In the genomic region with DNA sequence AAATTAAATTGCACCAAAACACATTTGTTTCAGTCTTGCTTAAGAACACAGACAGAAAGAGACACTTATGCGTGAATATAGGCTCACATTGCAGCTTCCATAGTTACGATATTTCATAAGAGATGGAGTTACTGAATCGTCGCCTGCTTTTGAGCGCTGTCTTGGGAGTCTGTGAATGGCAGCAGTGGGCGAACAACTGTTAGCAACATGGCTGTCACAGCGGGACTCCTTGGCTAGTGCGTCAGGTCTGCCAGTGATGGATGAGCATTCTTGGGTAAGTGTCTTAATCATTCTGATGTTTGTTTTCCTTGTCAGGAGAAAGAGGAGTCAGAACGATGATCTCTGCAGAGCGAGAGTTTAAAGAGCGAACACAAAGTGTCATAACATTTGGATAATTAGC, we compare ENCODE assay signal across 9 mouse cellular contexts. TPM values are rescaled to one million over a fixed set of nuclear protein-coding genes. Genes with fewer than 3 reads are reported as not detected.
DNase-seq lines count a peak whose midpoint lies in the region; ATAC-seq and TF ChIP-seq lines count a peak whose summit lies in the region.
"Had no signal": no experiment of that assay in that cellular context is flagged by ENCODE, and none has a peak within 500 bp of the region (broad histone marks: within the 10 kb centered on the region; RNA-seq: fewer than 3 reads in every experiment).

No protein-coding gene starts in this region.

- H3K27ac ChIP-seq in kidney, embryonic 16.5 days (ENCODE audit: low read length) = no peak overlapping the region
- H3K27ac ChIP-seq in cortical plate, adult 2 months (ENCODE audit: insufficient read depth, low read length) = 0 out of 2 replicates have a peak overlapping the region, but pooled peaks have one; percentile 37
- H3K27ac ChIP-seq in hindbrain, embryonic 15.5 days (replicated peaks) = no peak overlapping the region; the same call in 1 of the 2 replicates
- H3K27ac ChIP-seq in neural tube, embryonic 13.5 days (replicated peaks) = 0 out of 2 replicates have a peak overlapping the region, but pooled peaks have one; percentile 23
- no peak overlapping the region for H3K27ac ChIP-seq in lung, postnatal 0 days (ENCODE audit: low read length)
- H3K27ac ChIP-seq: liver, embryonic 12.5 days had no signal

- no peaks in the 10 kb centered on the region for H3K27me3 ChIP-seq in kidney, embryonic 16.5 days (ENCODE audit: insufficient read depth, low read length)
- H3K27me3 ChIP-seq in hindbrain, embryonic 15.5 days = no peaks in the 10 kb centered on the region
- no peaks in the 10 kb centered on the region for H3K27me3 ChIP-seq in neural tube, embryonic 13.5 days
- H3K27me3 ChIP-seq in lung, postnatal 0 days (replicated peaks; ENCODE audit: insufficient read depth, low read length) = no peaks in the 10 kb centered on the region
- H3K27me3 ChIP-seq: liver, embryonic 12.5 days had no signal

- 40% methylated on average over 11 of the region's 11 CpGs for WGBS in kidney, embryonic 16.5 days
- WGBS in hindbrain, embryonic 15.5 days = 17% methylated on average over 11 of the region's 11 CpGs
- 19% methylated on average over 11 of the region's 11 CpGs for WGBS in neural tube, embryonic 13.5 days
- WGBS in lung, postnatal 0 days = 15% methylated on average over 11 of the region's 11 CpGs

- H3K9ac ChIP-seq in kidney, embryonic 16.5 days (replicated peaks; ENCODE audit: low read length) = no peak overlapping the region
- no peak overlapping the region for H3K9ac ChIP-seq in hindbrain, embryonic 15.5 days
- 0 out of 2 replicates have a peak overlapping the region, but pooled peaks have one; percentile 2 for H3K9ac ChIP-seq in neural tube, embryonic 13.5 days
- no peak overlapping the region for H3K9ac ChIP-seq in lung, postnatal 0 days (replicated peaks; ENCODE audit: low read depth)
- H3K9ac ChIP-seq: liver, embryonic 12.5 days had no signal

- no peaks in the 10 kb centered on the region for H3K9me3 ChIP-seq in kidney, embryonic 16.5 days (ENCODE audit: low read length)
- H3K9me3 ChIP-seq in hindbrain, embryonic 15.5 days = no peaks in the 10 kb centered on the region
- no peaks in the 10 kb centered on the region for H3K9me3 ChIP-seq in neural tube, embryonic 13.5 days
- no peaks in the 10 kb centered on the region for H3K9me3 ChIP-seq in lung, postnatal 0 days (ENCODE audit: low read length)
- H3K9me3 ChIP-seq: liver, embryonic 12.5 days had no signal

- TF ChIP-seq CTCF in cortical plate, adult 2 months (IDR thresholded peaks at IDR 0.05; ENCODE audit: extremely low read depth, insufficient read depth, low read length) = no peak
- no peak for TF ChIP-seq CTCF in lung, postnatal 0 days (IDR thresholded peaks at IDR 0.05)

- TF ChIP-seq POLR2A in cortical plate, adult 2 months (IDR thresholded peaks at IDR 0.05; ENCODE audit: extremely low read depth, insufficient read depth, low read length) = no peak

- ATAC-seq in kidney, embryonic 16.5 days (ENCODE audit: low FRiP score, low TSS enrichment) = no peak
- peak; percentile 71; the same call in 1 of the 2 replicates for ATAC-seq in hindbrain, embryonic 15.5 days (ENCODE audit: low FRiP score, low read depth)
- ATAC-seq in neural tube, embryonic 13.5 days (ENCODE audit: low read depth) = 0 out of 2 replicates have a peak, but pooled peaks have one; percentile 56
- no peak for ATAC-seq in lung, postnatal 0 days
- ATAC-seq: liver, embryonic 12.5 days had no signal

- no peaks in the 10 kb centered on the region for H3K4me1 ChIP-seq in kidney, embryonic 16.5 days (ENCODE audit: insufficient read depth, low read length)
- H3K4me1 ChIP-seq in cortical plate, adult 2 months (ENCODE audit: control insufficient read depth, insufficient read depth, low read length) = no peaks in the 10 kb centered on the region; the same call in 1 of the 2 replicates
- H3K4me1 ChIP-seq in hindbrain, embryonic 15.5 days (replicated peaks) = 0 out of 2 replicates have a peak, but pooled peaks cover 6% of the 10 kb centered on the region
- H3K4me1 ChIP-seq in neural tube, embryonic 13.5 days (replicated peaks) = peaks cover 6% of the 10 kb centered on the region
- no peaks in the 10 kb centered on the region for H3K4me1 ChIP-seq in lung, postnatal 0 days (ENCODE audit: insufficient read depth, low read depth, low read length)
- H3K4me1 ChIP-seq: liver, embryonic 12.5 days had no signal

- intact Hi-C loops in gastrocnemius, postnatal 36 days (cut with DNase I) = no loop called here

- no peak for TF ChIP-seq EP300 in lung, postnatal 0 days (IDR thresholded peaks at IDR 0.05)

- 0 out of 2 replicates have a peak overlapping the region, but pooled peaks have one; percentile 13 for H3K4me2 ChIP-seq in kidney, embryonic 16.5 days (replicated peaks; ENCODE audit: low read depth, low read length)
- peak overlapping the region; percentile 47 for H3K4me2 ChIP-seq in hindbrain, embryonic 15.5 days
- H3K4me2 ChIP-seq in neural tube, embryonic 13.5 days = peak overlapping the region; percentile 47
- no peak overlapping the region for H3K4me2 ChIP-seq in lung, postnatal 0 days (replicated peaks; ENCODE audit: low read depth, low read length)
- H3K4me2 ChIP-seq: liver, embryonic 12.5 days had no signal

- no peaks in the 10 kb centered on the region for H3K36me3 ChIP-seq in kidney, embryonic 16.5 days (ENCODE audit: insufficient read depth, low read length)
- no peaks in the 10 kb centered on the region for H3K36me3 ChIP-seq in hindbrain, embryonic 15.5 days
- H3K36me3 ChIP-seq in neural tube, embryonic 13.5 days = no peaks in the 10 kb centered on the region
- H3K36me3 ChIP-seq in lung, postnatal 0 days (ENCODE audit: insufficient read depth, low read length) = no peaks in the 10 kb centered on the region
- H3K36me3 ChIP-seq: liver, embryonic 12.5 days had no signal

- no peak overlapping the region for H3K4me3 ChIP-seq in kidney, embryonic 16.5 days (ENCODE audit: low read length)
- H3K4me3 ChIP-seq in cortical plate, adult 2 months (ENCODE audit: insufficient read depth, low read length) = peak overlapping the region; percentile 35
- peak overlapping the region; percentile 21 for H3K4me3 ChIP-seq in hindbrain, embryonic 15.5 days
- peak overlapping the region; percentile 24 for H3K4me3 ChIP-seq in neural tube, embryonic 13.5 days
- H3K4me3 ChIP-seq in lung, postnatal 0 days (ENCODE audit: low read depth, low read length) = no peak overlapping the region
- H3K4me3 ChIP-seq: liver, embryonic 12.5 days had no signal

- no peak for DNase-seq in kidney, postnatal 25 days
- DNase-seq in spleen, postnatal 10 days (ENCODE audit: low spot score in 2 of 2) = no peak
- DNase-seq in gastrocnemius, postnatal 36 days = no peak
- DNase-seq in lung, postnatal 0 days (ENCODE audit: low spot score) = no peak

RNA-seq across cellular contexts. Expression of a gene that starts 44.2 kb away (rescaled TPM):
- 5.8 and 6.7 TPM in 2 replicates for polyA plus RNA-seq in kidney, embryonic 16.5 days (2015; fragmentation: Nextera tagmentation; extraction: Ambion mirVana)
- polyA plus RNA-seq in cortical plate, adult 2 months (2012; rRNA removed) = 55.8 and 62.8 TPM in 2 replicates
- 7.1 and 7.7 TPM in 2 replicates for polyA plus RNA-seq in hindbrain, embryonic 15.5 days (2015; fragmentation: Nextera tagmentation; extraction: Ambion mirVana)
- 6.4 and 8.2 TPM in 2 replicates for polyA plus RNA-seq in neural tube, embryonic 13.5 days (2015; fragmentation: Nextera tagmentation; extraction: Ambion mirVana)
- total RNA-seq in gastrocnemius, postnatal 36 days (2021) = under 1 TPM; 0.15 to 0.17 TPM
- 0.45 and 0.69 TPM in 2 replicates for polyA plus RNA-seq in lung, postnatal 0 days (2015; fragmentation: Nextera tagmentation; extraction: Ambion mirVana)
- polyA plus RNA-seq: liver, embryonic 12.5 days had no signal

Comparison
In these comparisons a context has a peak if more than half of its experiments do, and no peak if none do; other contexts are left out.
1. ATAC-seq: peak in hindbrain, embryonic 15.5 days (single experiment) and neural tube, embryonic 13.5 days (single experiment); none in kidney, embryonic 16.5 days (single experiment) and lung, postnatal 0 days (single experiment).
2. H3K27ac ChIP-seq: peak in cortical plate, adult 2 months (single experiment) and neural tube, embryonic 13.5 days (single experiment); none in kidney, embryonic 16.5 days (single experiment), hindbrain, embryonic 15.5 days (single experiment) and lung, postnatal 0 days (single experiment).
3. H3K4me3 ChIP-seq: peak in cortical plate, adult 2 months (single experiment), hindbrain, embryonic 15.5 days (single experiment) and neural tube, embryonic 13.5 days (single experiment); none in kidney, embryonic 16.5 days (single experiment) and lung, postnatal 0 days (single experiment).